In the genomic region with DNA sequence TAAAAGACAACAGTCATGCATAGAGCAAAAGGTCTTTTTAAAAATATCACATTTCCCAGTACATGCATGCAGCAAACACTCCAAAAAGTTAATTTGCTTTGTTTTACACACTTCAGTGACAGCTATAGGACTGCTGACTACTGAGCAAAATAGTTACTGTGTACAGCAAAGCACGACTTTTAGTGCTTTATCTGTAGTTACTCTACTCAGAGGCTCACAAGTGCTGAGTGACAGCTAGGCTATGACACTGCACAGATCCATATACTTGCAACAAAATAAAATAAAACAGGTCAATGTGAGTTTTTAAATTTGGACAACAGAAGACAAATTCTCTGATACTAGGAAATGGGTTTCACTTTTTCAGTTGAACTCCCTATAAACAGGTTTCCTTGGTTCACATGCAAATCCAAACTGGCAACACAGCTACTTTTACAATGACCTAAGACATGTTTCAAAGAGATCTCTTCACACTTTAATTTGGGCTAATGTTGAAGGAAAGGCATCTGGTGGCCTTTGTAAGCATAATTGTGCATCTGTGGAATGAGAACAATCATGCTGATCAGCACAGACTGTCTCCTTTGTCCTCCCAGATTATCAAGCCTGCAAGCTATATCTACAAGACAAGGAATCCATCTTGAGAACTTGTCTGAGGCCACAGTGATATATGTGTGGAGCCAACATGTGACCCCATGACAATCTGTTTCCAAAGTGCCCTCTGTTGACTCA, we compare ENCODE assay signal across 22 mouse cellular contexts.
DNase-seq lines count a peak whose midpoint lies in the region; ATAC-seq and TF ChIP-seq lines count a peak whose summit lies in the region.
"Had no signal": no experiment of that assay in that cellular context is flagged by ENCODE, and none has a peak within 500 bp of the region (broad histone marks: within the 10 kb centered on the region; RNA-seq: fewer than 3 reads in every experiment).

No protein-coding gene starts in this region.

- H3K4me1 ChIP-seq in heart, postnatal 0 days (ENCODE audit: control insufficient read depth, insufficient read depth) = peaks cover 7% of the 10 kb centered on the region; the same call in 1 of the 2 replicates
- 0 out of 2 replicates have a peak, but pooled peaks cover 3% of the 10 kb centered on the region for H3K4me1 ChIP-seq in midbrain, embryonic 12.5 days
- no peaks in the 10 kb centered on the region for H3K4me1 ChIP-seq in midbrain, embryonic 15.5 days
- H3K4me1 ChIP-seq in lung, adult 2 months (ENCODE audit: control insufficient read depth, insufficient read depth, low read length) = no peaks in the 10 kb centered on the region
- H3K4me1 ChIP-seq: embryonic facial prominence, embryonic 12.5 days; limb, embryonic 12.5 days; neural tube, embryonic 13.5 days had no signal

- intact Hi-C loops in heart, postnatal 14 days (cut with DNase I) = no loop called here

- no peak overlapping the region for H3K9ac ChIP-seq in heart, postnatal 0 days (replicated peaks; ENCODE audit: low read depth, low read length)
- no peak overlapping the region for H3K9ac ChIP-seq in midbrain, embryonic 12.5 days (replicated peaks)
- H3K9ac ChIP-seq in midbrain, embryonic 15.5 days = no peak overlapping the region
- H3K9ac ChIP-seq: embryonic facial prominence, embryonic 12.5 days; forebrain, postnatal 0 days; limb, embryonic 12.5 days; liver, postnatal 0 days; neural tube, embryonic 13.5 days had no signal

- no peak overlapping the region for H3K4me3 ChIP-seq in heart, postnatal 0 days (ENCODE audit: low read depth, low read length)
- no peak overlapping the region for H3K4me3 ChIP-seq in midbrain, embryonic 12.5 days
- no peak overlapping the region for H3K4me3 ChIP-seq in midbrain, embryonic 15.5 days
- H3K4me3 ChIP-seq in lung, adult 2 months (replicated peaks; ENCODE audit: extremely low read depth, low read depth, low read length) = no peak overlapping the region
- H3K4me3 ChIP-seq: embryonic facial prominence, embryonic 12.5 days; limb, embryonic 12.5 days; neural tube, embryonic 13.5 days had no signal

- no peak for TF ChIP-seq EP300 in heart, postnatal 0 days (IDR thresholded peaks at IDR 0.05; ENCODE audit: low read depth)

- H3K27ac ChIP-seq in heart, postnatal 0 days (ENCODE audit: low read depth) = no peak overlapping the region
- peak overlapping the region; percentile 56 for H3K27ac ChIP-seq in midbrain, embryonic 12.5 days (replicated peaks)
- H3K27ac ChIP-seq in midbrain, embryonic 15.5 days = no peak overlapping the region
- H3K27ac ChIP-seq: embryonic facial prominence, embryonic 12.5 days; limb, embryonic 12.5 days; neural tube, embryonic 13.5 days had no signal

- no peak overlapping the region for H3K4me2 ChIP-seq in heart, postnatal 0 days (ENCODE audit: low read depth, low read length)
- H3K4me2 ChIP-seq in midbrain, embryonic 12.5 days (replicated peaks) = no peak overlapping the region
- no peak overlapping the region for H3K4me2 ChIP-seq in midbrain, embryonic 15.5 days
- H3K4me2 ChIP-seq: embryonic facial prominence, embryonic 12.5 days; limb, embryonic 12.5 days; liver, embryonic 11.5 days; neural tube, embryonic 13.5 days had no signal

- peak; percentile 75 for ATAC-seq in heart, postnatal 0 days (ENCODE audit: insufficient read depth, low read depth)
- peak; percentile 90 for ATAC-seq in midbrain, embryonic 12.5 days (ENCODE audit: low FRiP score, low read depth)
- ATAC-seq in midbrain, embryonic 15.5 days (replicated peaks) = no peak
- ATAC-seq: forebrain, postnatal 0 days; inflammation-experienced regulatory T-cells, adult 6 months; liver, postnatal 0 days had no signal

- WGBS in heart, postnatal 0 days = 17% methylated on average over 1 of the region's 1 CpGs
- 67% methylated on average over 1 of the region's 1 CpGs for WGBS in midbrain, embryonic 12.5 days
- WGBS in midbrain, embryonic 15.5 days = 54% methylated on average over 1 of the region's 1 CpGs
- 73% methylated on average over 1 of the region's 1 CpGs for WGBS in lung, adult 2 months

- TF ChIP-seq POLR2A in lung, adult 2 months (IDR thresholded peaks at IDR 0.05; ENCODE audit: borderline replicate concordance, extremely low read depth, low read depth, low read length) = no peak

- no peak for DNase-seq in heart, postnatal 0 days (ENCODE audit: low spot score)
- no peak for DNase-seq in heart, postnatal 14 days
- peak; percentile 14 for DNase-seq in embryo, embryonic 11 days
- DNase-seq in retina, embryonic 14.5 days (ENCODE audit: low spot score) = peak; percentile 32
- no peak for DNase-seq in lung, adult 2 months
- DNase-seq: adrenal gland, postnatal 14 days; cerebellum, adult 8-10 months; forebrain, postnatal 0 days; gastrocnemius, postnatal 25 days; heart, postnatal 36 days; kidney, adult 18-20 months; kidney, postnatal 4 days; liver, postnatal 0 days; lung, postnatal 10 days; thymus, adult 2 months had no signal

- TF ChIP-seq CTCF in heart, postnatal 0 days (IDR thresholded peaks at IDR 0.05; ENCODE audit: low read depth) = no peak
- no peak for TF ChIP-seq CTCF in lung, adult 2 months (IDR thresholded peaks at IDR 0.05; ENCODE audit: insufficient read depth, low read length)

- H3K9me3 ChIP-seq in heart, postnatal 0 days (replicated peaks; ENCODE audit: control insufficient read depth, low read length) = no peaks in the 10 kb centered on the region
- H3K9me3 ChIP-seq in midbrain, embryonic 12.5 days = no peaks in the 10 kb centered on the region
- H3K9me3 ChIP-seq in midbrain, embryonic 15.5 days = no peaks in the 10 kb centered on the region
- H3K9me3 ChIP-seq: embryonic facial prominence, embryonic 12.5 days; limb, embryonic 12.5 days; neural tube, embryonic 13.5 days had no signal

- H3K27me3 ChIP-seq in heart, postnatal 0 days (ENCODE audit: control insufficient read depth, insufficient read depth, low read length) = no peaks in the 10 kb centered on the region
- H3K27me3 ChIP-seq in midbrain, embryonic 12.5 days = no peaks in the 10 kb centered on the region
- no peaks in the 10 kb centered on the region for H3K27me3 ChIP-seq in midbrain, embryonic 15.5 days (replicated peaks)
- H3K27me3 ChIP-seq: embryonic facial prominence, embryonic 12.5 days; limb, embryonic 12.5 days; neural tube, embryonic 13.5 days had no signal

- peaks cover 12% of the 10 kb centered on the region for H3K36me3 ChIP-seq in heart, postnatal 0 days (replicated peaks; ENCODE audit: control insufficient read depth, insufficient read depth, low read length)
- no peaks in the 10 kb centered on the region for H3K36me3 ChIP-seq in midbrain, embryonic 12.5 days
- no peaks in the 10 kb centered on the region for H3K36me3 ChIP-seq in midbrain, embryonic 15.5 days (replicated peaks)

Comparison
In these comparisons a context has a peak if more than half of its experiments do, and no peak if none do; other contexts are left out.
1. DNase-seq: peak in embryo, embryonic 11 days (single experiment) and retina, embryonic 14.5 days (single experiment); none in heart, postnatal 0 days (single experiment), heart, postnatal 14 days (0 of 2) and lung, adult 2 months (single experiment).